Mouse (Mus musculus) layer of hippocampus, adult 9-11 months (tissue): Measurements from ENCODE around the gene Nxnl2.

Experiments
- DNase-seq: peaks from one replicate; pipeline ENCODE4 v3.0.0; 2022

Nxnl2 gene

DNA sequence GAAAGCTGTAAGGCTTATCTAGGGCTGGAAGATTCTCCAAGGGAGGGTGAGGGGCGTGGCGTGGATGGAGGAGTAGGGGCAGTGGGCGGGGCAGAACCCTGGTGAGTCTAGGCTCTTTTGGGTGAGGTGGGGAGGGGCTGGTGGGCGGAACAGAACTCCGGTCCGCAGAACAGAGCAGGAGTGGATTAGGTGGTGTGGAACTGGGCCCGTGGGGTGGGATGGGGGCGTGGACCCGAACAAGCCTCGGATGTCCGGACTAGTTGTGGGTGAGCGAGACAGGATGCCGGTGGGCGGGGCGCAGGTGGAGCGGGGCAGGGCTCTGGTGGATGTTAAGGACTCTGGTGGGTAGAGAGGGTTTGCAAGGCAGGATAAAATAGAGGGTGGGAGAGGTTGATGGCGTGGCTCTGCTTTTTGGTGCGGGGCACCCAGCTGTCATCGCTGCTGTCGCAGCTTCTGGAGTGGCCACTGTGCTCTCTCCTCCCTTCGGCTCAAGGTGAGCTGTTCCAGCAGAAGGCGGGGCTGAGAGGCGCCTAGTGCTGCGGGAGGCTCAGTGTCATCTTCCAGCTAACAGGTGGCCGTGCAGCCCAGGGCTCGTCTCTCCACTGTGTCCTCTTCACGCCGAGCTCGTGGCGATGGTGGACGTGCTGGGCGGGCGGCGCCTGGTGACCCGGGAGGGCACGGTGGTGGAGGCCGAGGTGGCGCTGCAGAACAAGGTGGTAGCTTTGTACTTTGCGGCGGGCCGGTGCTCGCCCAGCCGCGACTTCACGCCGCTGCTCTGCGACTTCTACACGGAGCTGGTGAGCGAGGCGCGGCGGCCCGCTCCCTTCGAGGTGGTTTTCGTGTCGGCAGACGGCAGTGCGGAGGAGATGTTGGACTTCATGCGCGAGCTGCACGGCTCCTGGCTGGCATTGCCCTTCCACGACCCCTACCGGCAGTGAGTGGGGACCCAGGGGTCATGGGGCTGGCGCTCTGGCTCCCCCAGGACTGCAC is at the start of gene Nxnl2:
Gene Nxnl2, plus strand, starts transcription at position 332 of the 990 bp plus-strand sequence.
- DNase-seq = no peak

DNA sequence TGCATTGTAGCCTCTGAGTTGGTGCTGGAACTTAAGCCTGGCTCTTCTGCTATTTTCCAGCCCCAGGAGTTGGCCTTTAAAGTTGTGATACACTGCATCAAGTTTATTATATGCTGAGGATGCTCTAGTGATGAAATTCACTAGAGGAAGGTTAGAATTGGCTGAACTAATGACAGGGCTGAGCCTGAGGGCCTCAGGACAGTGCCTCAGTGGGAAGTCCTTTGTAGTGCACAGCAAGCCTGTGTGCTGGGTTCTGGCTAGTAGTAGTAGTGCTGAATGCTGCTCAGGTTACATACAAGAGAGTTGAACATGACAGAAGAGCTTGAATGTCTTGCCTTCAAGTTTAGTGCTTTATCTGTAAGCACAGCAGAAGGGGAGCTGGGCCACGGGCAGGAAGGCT is 48.9 kb upstream of the Nxnl2 start:
- no peak for DNase-seq

DNA sequence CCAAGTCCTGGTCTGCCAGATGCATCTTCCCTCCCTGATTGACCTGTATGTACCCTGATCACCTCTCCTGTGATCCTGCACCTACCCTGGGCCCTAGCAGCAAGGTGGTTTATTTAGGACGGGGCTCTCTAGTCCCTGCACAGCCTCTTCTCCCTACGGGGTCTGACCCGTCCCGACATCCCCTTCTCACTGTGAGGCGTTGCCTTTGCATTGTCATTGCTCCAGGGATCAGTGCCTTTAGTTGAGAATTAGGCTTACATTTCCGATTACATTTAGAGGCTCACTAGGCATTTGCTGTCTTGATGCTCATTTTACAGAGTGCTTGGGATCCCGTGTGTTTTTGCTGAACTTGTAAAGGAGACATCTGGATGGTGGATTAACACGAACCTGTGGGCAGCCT is 48.1 kb upstream of the Nxnl2 start:
- no peak for DNase-seq

DNA sequence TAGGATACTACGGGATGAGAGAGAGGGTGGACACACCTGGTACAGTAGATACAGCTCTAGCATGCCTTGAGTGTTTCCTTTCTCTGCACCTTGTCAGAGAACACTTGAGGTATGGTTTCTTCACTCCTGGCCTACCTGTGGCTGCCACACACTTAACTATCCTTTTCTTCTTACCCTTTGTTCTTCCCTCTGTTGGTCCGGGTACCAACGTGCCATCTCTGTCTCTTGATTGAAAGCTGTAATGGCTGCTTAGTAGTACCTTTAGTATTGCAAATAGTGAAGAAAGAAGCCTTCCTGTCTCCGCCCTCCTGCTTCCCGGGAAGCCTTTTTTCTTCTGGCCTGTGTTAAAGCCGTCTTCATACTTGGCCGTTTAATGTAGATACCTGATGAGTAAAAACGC is 45.5 kb upstream of the Nxnl2 start:
- no peak for DNase-seq

GRCm38 (mm10) chr13:51127906-51128305 is 42.9 kb upstream of the Nxnl2 start:
- no peak for DNase-seq

GRCm38 (mm10) chr13:51128417-51128816 is 42.4 kb upstream of the Nxnl2 start:
- DNase-seq = no peak

DNA sequence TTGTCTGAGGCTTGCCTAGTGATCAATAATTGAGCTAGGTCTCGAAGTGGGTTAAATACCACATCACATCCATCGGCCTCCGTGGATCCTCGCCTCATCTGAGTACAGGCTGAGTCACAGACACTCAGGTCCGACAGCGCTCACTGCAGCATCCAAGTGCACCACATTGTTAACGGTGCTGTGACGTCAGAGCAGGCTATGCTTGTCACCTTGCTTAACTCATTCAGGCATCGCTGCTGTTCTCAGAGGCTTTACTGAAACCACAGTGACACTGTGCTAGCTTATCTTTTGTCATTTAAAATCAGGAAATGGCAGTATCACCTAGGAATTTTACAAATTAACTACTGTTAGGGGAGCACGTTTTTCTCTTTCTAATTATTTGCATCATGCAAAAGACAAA is 39.6 kb upstream of the Nxnl2 start:
- DNase-seq = no peak

- DNase-seq = no peak
These were observed 34.5 kb upstream of the Nxnl2 start for GRCm38 (mm10) chr13:51136315-51136714.

GRCm38 (mm10) chr13:51136996-51137701 is 33.7 kb upstream of the Nxnl2 start:
- no peak for DNase-seq

DNA sequence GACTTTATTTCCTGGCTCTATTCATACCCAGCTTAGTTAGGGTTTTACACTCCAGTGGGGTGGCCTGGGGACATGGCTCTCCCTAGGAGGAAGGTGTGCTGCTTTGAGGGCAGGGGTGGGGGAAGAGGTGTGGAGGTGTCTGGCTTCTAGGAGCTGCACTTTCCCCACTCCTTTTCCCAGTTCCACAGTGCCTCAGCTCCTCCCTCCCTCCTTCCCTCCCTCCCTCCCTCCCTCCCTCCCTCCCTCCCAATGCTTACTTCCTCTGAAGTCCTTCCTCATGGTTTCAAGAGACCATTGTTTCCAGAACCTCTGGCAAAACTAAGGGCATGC is 33.2 kb upstream of the Nxnl2 start:
- no peak for DNase-seq

DNA sequence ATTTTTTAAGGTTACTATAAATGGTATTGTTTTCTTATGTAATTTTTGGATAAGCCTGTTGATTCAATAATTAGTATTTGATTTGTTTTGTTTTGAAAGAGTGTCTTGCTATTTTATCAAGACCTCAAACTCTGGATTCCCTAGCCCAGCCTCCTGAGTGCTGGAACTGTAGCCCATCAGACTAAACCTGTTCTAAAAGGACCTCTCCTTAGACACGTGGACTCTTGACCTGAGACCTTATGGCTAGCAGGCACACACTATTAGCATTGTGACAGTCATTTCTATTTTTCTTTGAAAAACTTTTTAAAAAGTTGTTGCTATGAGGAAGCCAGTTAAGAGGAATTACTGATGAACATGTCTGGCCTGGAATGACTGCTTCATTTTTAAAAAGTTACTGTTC is 23.7 kb upstream of the Nxnl2 start:
- no peak for DNase-seq

- no peak for DNase-seq
These were observed 17.7 kb upstream of the Nxnl2 start for GRCm38 (mm10) chr13:51152966-51153669.

- no peak for DNase-seq
These were observed 17.2 kb upstream of the Nxnl2 start for GRCm38 (mm10) chr13:51153670-51154030.

DNA sequence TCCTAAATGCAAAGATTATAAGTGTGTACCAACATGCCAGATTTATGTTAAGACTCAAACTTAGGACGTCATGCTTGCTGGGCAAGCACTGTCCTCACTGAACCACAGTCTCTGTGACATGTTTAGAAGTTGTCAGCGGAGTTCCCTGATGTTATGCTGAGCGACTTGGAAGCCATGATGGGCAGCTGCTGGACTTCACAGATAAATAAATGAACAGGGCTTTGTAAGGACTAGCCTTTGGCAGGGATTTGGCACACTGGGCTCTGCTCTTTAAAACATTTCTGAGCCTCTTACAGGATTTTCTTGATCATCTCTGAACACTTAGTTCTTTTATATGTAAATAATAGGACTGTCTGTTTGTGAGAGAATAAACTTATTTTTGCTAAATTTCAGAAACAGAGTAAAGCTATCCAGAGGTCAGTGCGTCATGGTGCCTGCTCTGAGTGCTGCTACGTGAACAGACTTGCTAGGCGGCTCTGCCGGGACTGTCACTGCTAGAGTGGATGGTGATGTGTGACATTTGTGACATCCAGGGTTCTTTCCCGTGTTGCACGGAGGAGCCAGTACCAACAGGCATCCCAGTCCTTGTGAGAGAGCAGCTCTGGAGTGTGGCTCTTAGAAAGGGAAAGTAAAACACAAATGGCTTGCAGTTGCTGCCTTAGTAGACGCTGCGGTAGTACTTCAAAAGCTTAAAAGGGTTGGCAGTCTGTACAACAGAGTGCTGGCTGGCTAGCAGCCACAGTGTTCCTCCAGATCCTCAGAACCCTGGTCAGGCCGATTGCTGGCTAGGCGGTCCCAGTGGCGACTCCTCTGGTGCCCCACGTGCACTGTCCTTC is 15.4 kb upstream of the Nxnl2 start:
- no peak for DNase-seq

GRCm38 (mm10) chr13:51156014-51156386 is 14.8 kb upstream of the Nxnl2 start:
- no peak for DNase-seq

DNA sequence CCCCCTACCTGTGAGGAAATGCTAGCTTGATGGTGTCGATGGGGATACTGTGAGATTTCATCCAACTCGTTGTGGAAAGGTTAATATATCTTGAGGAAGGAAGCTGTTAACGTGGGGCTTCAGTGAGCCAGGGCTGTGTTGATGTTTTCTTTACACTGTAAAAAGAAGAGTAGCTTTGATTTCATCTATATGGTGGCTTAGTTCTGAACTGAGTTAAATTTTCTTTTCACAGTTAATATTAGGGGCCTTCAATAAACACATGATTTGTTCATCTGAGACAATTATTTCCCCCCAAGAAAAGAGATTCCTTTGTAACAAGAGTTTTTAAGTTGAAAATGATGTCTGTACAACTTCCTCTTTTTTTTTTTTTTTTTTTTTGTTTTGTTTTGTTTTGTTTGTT is 13.5 kb upstream of the Nxnl2 start:
- DNase-seq = no peak

DNA sequence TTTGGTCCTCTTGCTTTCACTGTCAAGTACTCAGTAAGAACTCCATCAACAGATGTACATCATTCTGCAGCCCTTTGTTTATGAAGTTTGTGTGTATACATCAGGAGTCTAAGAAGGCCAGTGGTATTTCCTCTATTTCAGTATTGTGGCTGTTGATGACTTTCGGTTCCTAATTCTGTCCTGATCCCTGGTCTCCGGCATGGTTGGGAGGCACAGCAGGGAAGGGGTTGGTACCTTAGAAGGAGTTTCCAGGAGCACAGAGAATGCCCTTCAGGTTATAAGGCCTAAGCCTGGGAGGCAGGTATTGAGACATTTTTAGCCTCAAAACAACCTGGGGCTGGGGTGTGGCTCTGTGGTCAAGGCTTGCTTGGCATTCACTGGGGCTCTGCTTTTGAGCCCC is 9.2 kb upstream of the Nxnl2 start:
- no peak for DNase-seq

DNA sequence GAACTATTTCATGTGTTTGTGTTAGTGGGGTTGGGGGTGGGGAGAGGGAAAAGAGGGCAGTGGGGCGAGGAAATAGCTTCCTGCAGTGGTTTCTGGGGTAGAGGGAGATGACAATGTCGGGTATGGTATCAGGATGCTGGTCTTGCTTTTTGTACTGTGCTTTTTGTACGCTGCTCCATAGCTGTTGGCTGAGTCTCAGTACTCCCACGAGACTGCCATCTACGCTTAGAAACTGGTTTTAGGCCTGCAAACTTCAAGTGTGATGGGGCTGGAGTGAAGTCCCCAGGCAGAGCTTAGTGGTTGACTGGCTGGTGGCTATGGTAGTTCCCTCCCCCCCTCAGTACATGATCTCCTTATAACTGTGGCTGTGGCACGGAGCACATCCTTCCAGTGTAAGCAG is 8.6 kb upstream of the Nxnl2 start:
- DNase-seq = no peak

DNA sequence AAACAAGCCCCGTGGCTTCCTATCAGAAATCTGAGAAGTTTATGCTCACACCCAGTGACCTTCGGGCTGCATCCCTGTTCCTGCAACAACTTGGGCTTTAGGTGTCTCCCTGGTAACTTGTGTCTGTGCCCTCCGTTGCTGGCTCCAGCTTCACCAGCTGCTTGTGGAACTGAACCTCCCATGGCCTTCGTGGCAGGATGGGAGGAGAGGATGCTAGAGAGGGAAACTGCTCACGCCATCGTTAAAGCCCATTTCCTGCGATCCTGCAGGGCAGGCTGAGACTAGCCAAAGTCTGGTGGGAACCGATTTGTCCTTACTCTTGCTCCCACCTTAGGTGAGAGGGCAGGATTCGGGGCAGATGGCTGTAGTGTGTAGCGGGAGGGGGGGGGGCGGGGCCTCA is 4.1 kb upstream of the Nxnl2 start:
- no peak for DNase-seq

GRCm38 (mm10) chr13:51170215-51170614 is 607 bp upstream of the Nxnl2 start:
- DNase-seq = no peak

DNA sequence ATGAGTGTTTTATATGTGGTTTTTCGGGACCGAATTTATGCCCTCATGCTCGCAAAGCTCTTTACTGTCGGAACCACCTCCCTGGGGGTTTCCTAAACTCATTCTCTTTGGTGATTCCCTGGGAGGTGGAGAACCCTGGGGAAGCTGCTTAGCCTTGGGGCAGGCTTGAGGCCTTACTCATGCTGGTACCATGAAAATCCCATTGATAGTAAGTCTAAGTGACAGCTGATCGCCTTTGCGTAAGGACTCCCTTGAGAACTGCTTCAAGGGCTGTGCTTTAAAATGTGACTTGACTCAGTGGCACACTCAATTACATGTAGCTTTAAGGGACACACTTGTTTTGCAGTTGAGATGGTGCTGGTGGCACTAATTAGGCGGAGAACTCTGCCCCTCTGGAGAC is 1.8 kb downstream of the Nxnl2 start:
- DNase-seq = no peak

DNA sequence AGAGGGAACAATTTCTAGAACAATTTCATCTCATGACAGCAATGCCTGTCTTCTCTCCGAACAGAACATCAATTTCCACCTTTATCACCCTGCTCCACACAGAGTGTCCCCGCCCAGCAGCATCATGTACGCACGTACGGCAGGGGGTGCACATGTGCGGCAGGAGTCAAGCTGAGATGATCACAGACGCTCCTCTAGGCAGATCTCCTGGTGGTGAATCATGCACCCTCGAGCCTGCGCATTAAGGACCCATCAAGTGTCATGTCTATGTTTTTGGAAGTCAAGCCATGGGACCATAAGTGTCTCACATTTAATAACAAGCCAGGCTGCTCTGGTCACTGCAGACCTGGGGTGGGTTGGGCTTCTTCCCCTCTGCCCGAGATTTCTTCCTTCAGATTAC is 8.1 kb downstream of the Nxnl2 start:
- no peak for DNase-seq

GRCm38 (mm10) chr13:51179362-51179761 is 8.5 kb downstream of the Nxnl2 start:
- DNase-seq = no peak
